Mouse (Mus musculus): ENCODE data around the gene Atxn1. TPM values are rescaled to one million over a fixed set of nuclear protein-coding genes. Genes with fewer than 3 reads are reported as not detected.

Gene Atxn1
- total RNA-seq, 2 experiments from 2014 or later, result 158 to 167 TPM

DNA sequence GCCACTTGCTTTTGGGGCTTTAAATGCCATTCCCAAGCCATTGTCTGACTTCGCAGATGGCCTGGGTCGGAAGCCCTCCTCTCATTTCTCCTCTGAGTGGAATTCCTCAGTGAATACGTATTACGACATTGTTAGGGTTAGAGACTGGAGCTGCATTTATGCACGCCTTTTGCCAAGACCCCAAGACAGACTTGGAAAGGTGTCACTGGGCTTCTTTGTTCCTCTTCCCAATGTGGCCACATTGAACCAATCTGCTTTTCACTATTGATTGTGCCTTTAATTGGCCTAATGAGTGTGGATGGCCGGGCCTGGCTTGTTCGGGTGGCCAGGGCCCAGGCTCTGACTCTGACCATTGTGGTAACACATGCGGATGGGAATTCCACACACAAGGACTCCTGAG is 336.5 kb downstream of the Atxn1 start:
- intact Hi-C loops (cut with DNase I), result no loop called here
- DNase-seq (ENCODE audit: low spot score in 2 of 2), result no peak

GRCm38 (mm10) chr13:45627206-45627751 is 337.5 kb downstream of the Atxn1 start:
- no peak for DNase-seq (ENCODE audit: low spot score in 2 of 2)
- intact Hi-C loops (cut with DNase I), result no loop called here

- DNase-seq (ENCODE audit: low spot score in 2 of 2), result no peak
- intact Hi-C loops (cut with DNase I), result no loop called here
These were observed 339.1 kb downstream of the Atxn1 start for GRCm38 (mm10) chr13:45625740-45626139.

DNA sequence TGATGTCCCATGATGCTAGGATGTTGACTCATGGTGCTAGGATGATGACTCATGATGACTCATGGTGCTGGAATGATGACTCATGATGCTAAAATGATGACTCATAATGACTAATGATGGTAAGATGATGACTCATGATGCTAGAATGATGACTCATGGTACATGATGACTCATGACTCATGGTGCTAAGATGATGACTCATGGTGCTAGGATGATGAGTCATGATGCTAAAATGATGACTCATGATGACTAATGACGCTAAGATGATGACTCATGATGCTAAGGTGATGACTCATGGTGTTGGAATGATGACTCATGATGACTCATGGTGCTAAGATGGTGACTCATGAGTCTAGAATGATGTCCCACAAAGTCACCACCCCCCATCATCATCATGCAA is 341.0 kb downstream of the Atxn1 start:
- no peak for DNase-seq (ENCODE audit: low spot score in 2 of 2)
- intact Hi-C loops (cut with DNase I), result no loop called here

DNA sequence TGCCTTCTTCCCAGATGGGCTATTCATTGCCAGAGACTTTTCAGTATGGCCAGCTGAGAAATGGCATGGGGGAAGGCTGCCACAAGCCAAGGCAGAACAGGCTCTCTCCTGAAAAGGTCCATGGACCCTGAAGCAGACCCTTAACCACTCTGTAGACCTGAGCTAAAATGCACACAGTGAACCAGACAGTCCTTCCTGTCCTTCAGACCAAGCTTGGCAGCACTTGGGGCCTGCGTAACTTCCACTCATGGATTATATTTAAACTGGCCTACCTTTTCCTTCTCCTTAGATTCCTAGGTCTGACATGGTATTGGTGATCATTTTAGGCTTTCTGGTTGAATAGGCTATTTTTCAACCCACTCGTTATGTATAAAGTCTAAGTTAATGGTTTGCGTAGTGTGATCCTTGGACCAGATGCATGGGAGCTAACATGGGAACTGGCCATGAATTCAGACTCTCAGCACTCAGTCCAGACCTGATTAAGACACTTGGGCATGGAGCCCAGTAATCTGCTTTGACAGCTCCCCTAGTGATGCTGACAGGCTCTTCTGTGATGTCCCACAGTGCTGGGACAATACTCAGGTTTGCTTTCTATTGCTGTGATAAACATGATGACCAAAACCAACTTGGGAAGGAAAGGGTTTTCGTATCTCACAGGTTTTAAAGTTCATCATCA is 341.8 kb downstream of the Atxn1 start:
- intact Hi-C loops (cut with DNase I), result no loop called here
- no peak for DNase-seq (ENCODE audit: low spot score in 2 of 2)

DNA sequence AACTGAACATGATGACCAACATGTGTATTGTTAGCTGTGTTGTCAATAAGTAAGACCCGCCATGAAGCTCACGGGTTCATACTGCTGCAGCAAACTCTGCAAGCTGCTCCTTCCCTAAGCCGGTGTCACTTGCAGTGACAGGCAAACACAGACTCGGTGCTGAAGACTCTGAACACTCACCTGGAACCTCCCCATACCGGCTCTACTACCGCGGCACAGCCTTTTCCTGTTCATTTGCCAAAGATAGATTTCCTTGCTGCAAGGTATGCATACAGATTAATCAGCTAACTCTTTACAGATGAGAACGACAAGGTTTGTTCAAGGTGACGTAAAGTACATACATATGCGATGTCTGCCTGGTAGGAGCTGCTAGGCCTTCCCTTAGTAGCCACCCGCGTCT is 344.1 kb downstream of the Atxn1 start:
- intact Hi-C loops (cut with DNase I), result no loop called here
- DNase-seq (ENCODE audit: low spot score in 2 of 2), result no peak

GRCm38 (mm10) chr13:45620281-45620680 is 344.5 kb downstream of the Atxn1 start:
- intact Hi-C loops (cut with DNase I), result no loop called here
- no peak for DNase-seq (ENCODE audit: low spot score in 2 of 2)

GRCm38 (mm10) chr13:45617988-45618387 is 346.8 kb downstream of the Atxn1 start:
- intact Hi-C loops (cut with DNase I), result no loop called here
- no peak for DNase-seq (ENCODE audit: low spot score in 2 of 2)

GRCm38 (mm10) chr13:45614762-45615161 is 350.0 kb downstream of the Atxn1 start:
- DNase-seq (ENCODE audit: low spot score in 2 of 2), result peak; percentile 63 to 90
- intact Hi-C loops (cut with DNase I), result no loop called here

- intact Hi-C loops (cut with DNase I), result no loop called here
These were observed 351.5 kb downstream of the Atxn1 start for GRCm38 (mm10) chr13:45613346-45613745.

DNA sequence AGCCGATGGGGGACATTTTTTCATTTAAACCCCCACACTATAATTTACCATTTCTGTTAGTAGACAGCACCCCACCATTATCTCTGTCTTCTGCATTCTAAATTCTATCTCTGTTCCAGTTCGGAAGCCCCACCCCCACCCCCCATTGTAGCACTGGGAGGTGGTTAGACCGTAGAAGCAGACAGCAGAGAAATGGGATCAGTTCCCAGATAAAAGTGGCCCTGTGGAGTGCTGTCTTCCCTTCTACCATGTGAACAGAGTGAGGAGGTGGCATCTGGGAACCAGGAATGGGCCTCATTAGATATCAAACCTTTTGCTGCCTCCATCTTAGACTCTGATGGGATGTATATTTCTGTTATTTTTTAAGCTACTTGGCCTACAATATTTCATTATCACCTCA is 353.3 kb downstream of the Atxn1 start:
- peak in 1 of 2 experiments; percentile 51 for DNase-seq (ENCODE audit: low spot score in 2 of 2)
- intact Hi-C loops (cut with DNase I), result no loop called here

More at GRCm38 (mm10) chr13:45613346-45613745, 351.5 kb downstream of the Atxn1 start:
- peak in 1 of 2 experiments; percentile 57 for DNase-seq (ENCODE audit: low spot score in 2 of 2)

DNA sequence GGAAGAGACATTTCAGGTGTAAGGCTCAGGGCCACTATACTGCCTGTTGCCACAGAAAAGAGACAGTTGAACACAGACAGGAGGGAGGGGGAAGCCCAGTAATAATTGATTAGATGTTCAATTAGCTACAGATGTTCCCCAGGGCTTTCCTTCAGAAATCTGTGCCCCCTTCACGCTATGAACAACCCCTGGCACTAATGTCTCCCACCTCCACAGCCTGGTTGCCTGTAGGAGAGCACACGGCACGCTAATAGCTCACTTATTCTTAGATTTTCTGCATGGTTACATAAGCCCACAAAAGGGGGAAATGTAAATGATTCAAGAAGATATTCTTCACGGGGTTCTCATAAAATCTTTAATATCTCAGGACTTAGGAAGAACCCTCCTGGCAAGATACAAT is 355.3 kb downstream of the Atxn1 start:
- DNase-seq (ENCODE audit: low spot score in 2 of 2), result no peak
- intact Hi-C loops (cut with DNase I), result no loop called here

GRCm38 (mm10) chr13:45608593-45608992 is 356.2 kb downstream of the Atxn1 start:
- DNase-seq (ENCODE audit: low spot score in 2 of 2), result no peak
- intact Hi-C loops (cut with DNase I), result no loop called here

GRCm38 (mm10) chr13:45607946-45608345 is 356.9 kb downstream of the Atxn1 start:
- DNase-seq (ENCODE audit: low spot score in 2 of 2), result peak in 1 of 2 experiments; percentile 50
- intact Hi-C loops (cut with DNase I), result no loop called here

DNA sequence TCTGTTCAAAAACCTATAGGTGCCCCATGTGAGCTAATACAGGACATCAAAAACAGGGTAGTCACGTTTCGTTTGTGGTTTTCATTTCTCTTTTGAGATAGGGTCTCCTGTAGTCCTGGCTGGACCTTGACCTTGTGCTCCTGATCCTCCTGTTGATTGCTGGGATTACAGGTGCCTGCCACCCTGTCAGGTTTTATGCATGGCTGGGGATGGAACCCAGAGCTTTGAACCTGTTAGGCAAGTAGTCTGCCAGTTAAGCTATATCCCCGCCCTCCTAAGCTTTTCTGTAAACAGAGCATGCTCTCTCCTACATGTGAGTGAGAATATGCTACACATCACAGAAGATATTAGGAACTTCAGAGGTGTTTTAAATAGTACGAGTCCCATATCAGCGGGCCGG is 361.2 kb downstream of the Atxn1 start:
- intact Hi-C loops (cut with DNase I), result no loop called here
- no peak for DNase-seq (ENCODE audit: low spot score in 2 of 2)

GRCm38 (mm10) chr13:45600443-45600842 is 364.4 kb downstream of the Atxn1 start:
- intact Hi-C loops (cut with DNase I), result no loop called here
- no peak for DNase-seq (ENCODE audit: low spot score in 2 of 2)

- intact Hi-C loops (cut with DNase I), result no loop called here
These were observed 365.0 kb downstream of the Atxn1 start for GRCm38 (mm10) chr13:45599831-45600230.

DNA sequence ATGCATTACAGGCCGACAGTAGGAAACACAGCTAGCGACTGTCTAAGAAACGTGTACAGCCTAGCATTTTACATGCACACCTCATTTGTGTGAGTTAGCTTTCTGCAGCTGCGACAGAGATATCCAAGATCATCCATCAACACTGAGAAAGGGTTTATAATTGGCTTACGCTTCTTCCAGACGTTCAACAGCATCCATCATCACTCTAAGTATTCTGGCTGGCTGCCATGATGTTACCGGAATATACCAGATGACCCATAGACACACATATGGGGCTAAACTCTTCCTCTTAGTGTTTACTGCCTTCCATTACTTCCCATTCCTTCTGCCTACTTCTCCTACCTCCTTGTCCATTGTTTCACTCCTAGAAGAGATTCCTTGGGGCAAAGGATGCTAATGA is 369.4 kb downstream of the Atxn1 start:
- no peak for DNase-seq (ENCODE audit: low spot score in 2 of 2)
- intact Hi-C loops (cut with DNase I), result no loop called here

More at GRCm38 (mm10) chr13:45599831-45600230, 365.0 kb downstream of the Atxn1 start:
- DNase-seq (ENCODE audit: low spot score in 2 of 2), result no peak

GRCm38 (mm10) chr13:45593914-45594313 is 370.9 kb downstream of the Atxn1 start:
- DNase-seq (ENCODE audit: low spot score in 2 of 2), result no peak
- intact Hi-C loops (cut with DNase I), result no loop called here

DNA sequence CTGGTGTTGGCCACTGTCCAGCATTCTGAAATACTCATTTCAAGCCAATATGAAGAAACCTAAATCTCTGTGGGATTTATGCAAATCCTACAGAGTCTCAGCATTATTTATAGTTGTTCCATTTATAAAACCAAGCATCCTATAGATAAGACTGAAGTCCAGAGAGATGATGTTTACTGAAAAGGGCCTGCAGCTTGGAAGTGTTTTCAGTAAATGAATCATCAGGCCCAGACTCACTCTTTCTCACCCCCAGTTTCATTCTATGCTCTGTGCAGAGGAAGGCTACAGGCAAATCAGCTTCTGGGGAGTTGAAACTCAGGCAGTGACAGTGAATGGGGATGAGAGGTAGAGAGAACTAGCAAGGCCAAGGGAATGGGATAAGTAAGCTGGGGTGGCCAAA is 373.9 kb downstream of the Atxn1 start:
- intact Hi-C loops (cut with DNase I), result no loop called here
- peak in 1 of 2 experiments; percentile 76 for DNase-seq (ENCODE audit: low spot score in 2 of 2)

- intact Hi-C loops (cut with DNase I), result no loop called here
- DNase-seq (ENCODE audit: low spot score in 2 of 2), result no peak
These were observed 381.7 kb downstream of the Atxn1 start for GRCm38 (mm10) chr13:45583061-45583460.

- peak in 1 of 2 experiments; percentile 42 for DNase-seq (ENCODE audit: low spot score in 2 of 2)
- intact Hi-C loops (cut with DNase I), result no loop called here
These were observed 382.5 kb downstream of the Atxn1 start for GRCm38 (mm10) chr13:45582294-45582693.

Measured in left cerebral cortex, postnatal 25 days (tissue).